Mouse (Mus musculus) heart, adult 8-10 months (tissue): ENCODE results near the gene Ear6. TPM values are rescaled to one million over a fixed set of nuclear protein-coding genes. Genes with fewer than 3 reads are reported as not detected.

Experiments used
- DNase-seq: peaks from one replicate; pipeline ENCODE4 v3.0.0; 2022; ENCODE audit warnings: low spot score
- microRNA-seq: library from miRNA; unstranded; fragments of <30 nt; microRNA quantifications from one replicate; pipeline ENCODE4 v1.2.0, GENCODE M21; 2022
- total RNA-seq, 4 experiments: library from RNA; stranded (reverse); gene quantifications; 2 replicates each; pipeline ENCODE4 v1.2.4; 2022

Ear6 gene
- total RNA-seq, 4 experiments from 2014 or later = not detected

DNA sequence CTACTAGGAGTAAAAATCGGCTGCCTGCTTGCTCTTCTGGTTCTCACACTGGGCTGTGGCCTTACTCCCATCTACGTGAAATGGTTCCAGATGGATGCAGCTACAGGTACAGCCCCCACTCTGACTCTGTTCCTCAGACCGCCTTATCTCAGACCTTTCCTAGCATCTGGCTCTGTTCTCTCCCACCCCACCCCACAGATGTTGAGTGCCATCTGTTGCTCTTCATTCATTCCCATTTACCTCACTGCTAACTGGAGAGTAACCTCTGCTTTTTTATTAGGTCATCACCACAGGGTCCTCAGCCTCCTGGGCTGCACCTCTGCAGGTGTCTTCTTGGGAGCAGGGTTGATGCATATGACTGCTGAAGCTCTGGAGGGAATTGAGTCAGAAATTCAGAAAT, 40.3 kb downstream of the Ear6 start:
- no peak for DNase-seq

DNA sequence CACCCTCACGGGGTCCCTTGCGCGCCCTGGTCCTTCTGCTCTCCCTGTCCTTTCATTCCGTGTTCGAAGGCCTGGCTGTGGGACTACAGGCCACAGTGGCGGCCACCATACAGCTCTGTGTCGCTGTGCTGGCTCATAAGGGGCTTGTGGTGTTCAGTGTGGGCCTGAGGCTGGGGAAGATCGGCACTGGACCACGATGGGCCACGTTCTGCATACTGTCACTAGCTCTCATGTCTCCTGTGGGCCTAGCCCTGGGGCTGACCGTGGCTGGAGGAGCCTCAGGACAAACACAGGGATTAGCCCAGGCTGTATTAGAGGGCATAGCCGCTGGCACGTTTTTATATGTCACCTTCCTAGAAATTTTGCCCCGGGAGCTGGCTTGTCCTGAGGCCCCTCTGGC, 41.6 kb downstream of the Ear6 start:
- DNase-seq = no peak

DNA sequence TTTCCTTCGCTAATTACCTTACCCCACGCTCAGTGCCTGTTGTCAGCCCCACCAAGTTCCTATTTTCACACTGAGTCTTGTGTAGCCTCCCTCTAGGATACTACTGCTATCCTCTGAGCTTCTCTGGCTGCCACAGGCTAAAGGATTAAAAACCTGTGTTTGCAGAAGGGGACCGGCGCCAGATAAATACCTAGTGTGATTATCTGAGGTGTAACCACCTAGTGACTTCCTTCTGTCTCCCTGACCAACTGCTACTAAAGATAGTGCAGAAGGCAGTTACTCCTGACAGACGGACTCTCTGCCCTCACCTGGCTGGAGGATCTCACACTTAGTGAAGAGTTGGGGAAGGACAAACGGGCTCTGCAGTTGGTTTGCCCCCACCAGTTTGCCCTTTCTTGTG, 42.5 kb downstream of the Ear6 start:
- DNase-seq = no peak

DNA sequence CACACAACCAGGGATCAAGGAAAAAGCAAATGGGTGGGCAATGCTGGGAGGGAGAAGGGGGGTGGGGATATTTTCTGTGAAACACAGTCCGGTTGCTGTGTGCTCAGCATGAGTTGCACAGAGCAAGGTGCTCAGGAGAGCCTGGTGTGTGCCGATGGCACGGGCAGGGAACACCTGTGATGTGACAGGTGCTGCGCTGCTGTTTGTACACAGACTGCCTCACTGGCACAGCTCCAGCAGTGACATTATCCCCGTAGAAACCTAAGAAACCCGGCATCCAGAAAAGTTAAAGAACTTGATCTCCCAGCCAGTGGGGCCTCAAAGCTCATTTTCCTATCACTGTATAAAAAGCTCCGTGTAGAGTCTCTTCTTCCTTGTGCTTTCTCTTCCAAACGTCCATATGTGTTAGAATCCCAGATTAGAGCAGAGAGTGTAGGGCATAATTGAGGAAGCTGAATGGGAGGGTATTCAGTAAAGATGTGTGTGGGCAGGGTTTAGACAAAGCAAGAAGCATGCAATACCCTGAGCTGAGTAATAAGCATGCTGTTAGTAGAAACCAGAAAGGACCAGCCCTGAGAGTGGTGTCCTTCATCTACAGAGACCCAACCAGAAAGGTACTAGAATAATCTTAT, 43.2 kb downstream of the Ear6 start:
- DNase-seq = no peak

DNA sequence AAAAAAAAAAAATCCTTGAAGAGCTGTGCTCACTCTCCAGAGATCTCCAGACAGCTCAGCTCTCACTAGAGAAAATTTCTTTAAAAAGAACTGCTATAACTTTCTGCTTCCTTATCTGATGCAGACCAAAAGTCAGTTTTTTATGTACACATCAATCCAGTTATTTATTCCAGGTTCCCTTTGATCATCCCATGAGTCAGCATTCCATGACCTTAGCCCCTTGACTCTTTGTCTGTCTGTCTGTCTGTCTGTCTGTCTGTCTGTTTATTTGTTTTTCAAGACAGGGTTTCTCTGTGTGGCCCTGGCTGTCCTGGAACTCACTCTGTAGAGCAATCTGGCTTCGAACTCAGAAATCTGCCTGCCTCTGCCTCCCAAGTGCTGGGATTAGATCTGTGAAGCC, 45.9 kb downstream of the Ear6 start:
- no peak for DNase-seq

DNA sequence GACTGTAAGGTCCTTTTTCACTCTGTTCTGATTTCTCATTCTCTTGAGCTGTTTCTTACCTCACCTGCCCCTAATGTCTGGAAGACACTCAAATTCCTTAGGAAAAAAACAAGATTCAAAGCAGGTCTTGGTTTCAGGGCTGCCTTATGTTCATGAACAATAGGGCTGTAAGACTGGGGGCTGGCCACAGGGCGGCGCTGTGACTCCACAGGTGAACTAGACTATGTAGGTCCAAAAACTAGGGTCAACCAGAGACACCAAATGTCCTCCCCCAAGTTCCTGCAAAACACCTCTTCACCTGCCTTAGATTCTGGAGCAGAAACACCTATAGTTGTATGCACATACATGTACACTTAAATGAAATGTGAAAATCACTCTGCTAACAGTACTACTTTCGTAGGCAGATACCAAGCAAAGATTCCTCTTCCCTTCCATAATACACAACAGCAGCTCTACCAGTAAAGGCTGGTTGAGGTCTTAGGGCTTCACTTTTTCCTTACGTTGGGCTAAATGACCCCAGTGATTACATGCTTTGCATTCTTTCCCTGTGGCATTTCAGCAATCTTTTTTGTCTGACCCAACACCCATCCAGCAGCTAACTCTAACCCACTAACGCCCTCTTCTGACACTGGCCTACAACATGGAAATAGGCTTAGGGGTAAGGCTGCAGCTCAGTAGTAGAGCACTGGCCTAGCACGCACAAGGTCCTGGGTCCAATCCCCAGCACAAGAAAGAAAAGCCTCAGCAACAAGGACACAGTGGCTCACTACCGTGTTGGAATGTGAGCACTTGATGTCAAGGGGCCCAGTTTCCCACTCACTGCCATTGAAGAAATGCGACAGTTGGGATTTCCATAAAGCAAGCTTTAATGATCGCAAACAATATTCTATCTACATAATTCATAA, 49.6 kb downstream of the Ear6 start:
- DNase-seq = peak; percentile 74

DNA sequence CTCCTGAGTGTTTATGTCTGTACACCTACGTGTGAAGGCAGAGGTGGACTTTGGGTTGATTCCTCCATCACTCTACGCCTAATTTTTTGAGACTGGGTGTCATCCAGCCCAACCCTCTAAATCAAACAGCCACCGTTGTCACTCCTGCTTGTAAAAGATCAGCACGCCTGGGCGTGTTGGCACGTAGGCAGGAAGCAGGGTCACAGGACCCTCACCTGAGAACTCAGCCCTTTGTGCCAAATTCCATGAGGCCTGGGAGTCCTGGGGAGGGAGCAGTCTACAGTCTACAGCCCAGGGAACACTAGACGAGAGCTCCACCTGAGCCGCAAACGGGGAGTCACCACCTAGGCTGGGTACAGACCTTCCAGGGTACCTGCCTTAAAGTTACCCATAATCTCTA, 50.3 kb downstream of the Ear6 start:
- no peak for DNase-seq

Small RNA genes lying within 50 kb of the gene (microRNA-seq; reads per million reads assigned to microRNA genes)
- not detected for gene Gm27375

Other genes starting within 250 kb of the Ear6 start
- gene Gm17078, start 242.4 kb upstream of the Ear6 start, total RNA-seq = not detected
- not detected for gene Gm4181, start 218.0 kb upstream of the Ear6 start, total RNA-seq
- not detected for gene Gm17079, start 158.2 kb upstream of the Ear6 start, total RNA-seq
- gene Gm5800, start 136.5 kb upstream of the Ear6 start, total RNA-seq = not detected
- not detected for gene Ang4, start 80.1 kb upstream of the Ear6 start, total RNA-seq
- gene AY358078, start 53.7 kb upstream of the Ear6 start, total RNA-seq = not detected
- gene Mettl17, start 31.1 kb downstream of the Ear6 start, total RNA-seq = 10 to 100 TPM; 17.9 to 26.4 (median 22.7) TPM
- gene Slc39a2, start 39.2 kb downstream of the Ear6 start, total RNA-seq = under 1 TPM in 2 of 4 experiments, not detected in 2; 0.17 to 0.44 TPM
- 1,000 to 10,000 TPM; 1,477 to 1,608 (median 1,523) TPM for gene Ndrg2, start 60.5 kb downstream of the Ear6 start, total RNA-seq
- gene Tppp2, start 64.7 kb downstream of the Ear6 start, total RNA-seq = not detected
- not detected for gene Rnase13, start 69.1 kb downstream of the Ear6 start, total RNA-seq
- 10 to 100 TPM; 20.4 to 31.0 (median 24.0) TPM for gene Arhgef40, start 131.0 kb downstream of the Ear6 start, total RNA-seq
- gene Tmem253, start 162.0 kb downstream of the Ear6 start, total RNA-seq = 1 to 10 TPM; 1.6 to 4.4 (median 2.5) TPM
- gene Zfp219, start 167.0 kb downstream of the Ear6 start, total RNA-seq = 10 to 100 TPM; 22.5 to 29.9 (median 24.6) TPM
- not detected for gene Olfr221, start 188.8 kb downstream of the Ear6 start, total RNA-seq